Mouse (Mus musculus): ENCODE measurements around the gene Pi16. TPM values are rescaled to one million over a fixed set of nuclear protein-coding genes. Genes with fewer than 3 reads are reported as not detected.
"Not testable (repeated sequence)": the region's sequence is repeated elsewhere in the genome, so short reads cannot be mapped to it uniquely, and the experiment has no call there.

Gene Pi16
- polyA plus RNA-seq, 1 experiment from 2014 or later = 1.3 TPM

- H3K4me3 ChIP-seq; H3K9me3 ChIP-seq; H3K27ac ChIP-seq; H3K9ac ChIP-seq; H3K27me3 ChIP-seq; H3K36me3 ChIP-seq; H3K4me2 ChIP-seq; ATAC-seq (ENCODE audit: low FRiP score): not testable (repeated sequence)
- WGBS = 65% methylated on average over 5 of the region's 5 CpGs
- peaks cover 24% of the 10 kb centered on the region for H3K4me1 ChIP-seq (replicated peaks)
These were observed 33.6 kb downstream of the Pi16 start for GRCm38 (mm10) chr17:29351056-29351455.

- Histone ChIP-seq H3K9ac (peak overlapping the region; percentile 75), H3K27ac (peak overlapping the region; percentile 99), H3K9me3 (no peaks in the 10 kb centered on the region), H3K27me3 (no peaks in the 10 kb centered on the region), H3K4me3 (no peak overlapping the region), H3K36me3 (no peaks in the 10 kb centered on the region), H3K4me1 (replicated peaks) (peaks cover 27% of the 10 kb centered on the region), H3K4me2 (peak overlapping the region; percentile 60)
- ATAC-seq (ENCODE audit: low FRiP score) = peak; percentile 51
- 17% methylated on average over 5 of the region's 5 CpGs for WGBS
These were observed 38.0 kb downstream of the Pi16 start for GRCm38 (mm10) chr17:29355461-29355840.

DNA sequence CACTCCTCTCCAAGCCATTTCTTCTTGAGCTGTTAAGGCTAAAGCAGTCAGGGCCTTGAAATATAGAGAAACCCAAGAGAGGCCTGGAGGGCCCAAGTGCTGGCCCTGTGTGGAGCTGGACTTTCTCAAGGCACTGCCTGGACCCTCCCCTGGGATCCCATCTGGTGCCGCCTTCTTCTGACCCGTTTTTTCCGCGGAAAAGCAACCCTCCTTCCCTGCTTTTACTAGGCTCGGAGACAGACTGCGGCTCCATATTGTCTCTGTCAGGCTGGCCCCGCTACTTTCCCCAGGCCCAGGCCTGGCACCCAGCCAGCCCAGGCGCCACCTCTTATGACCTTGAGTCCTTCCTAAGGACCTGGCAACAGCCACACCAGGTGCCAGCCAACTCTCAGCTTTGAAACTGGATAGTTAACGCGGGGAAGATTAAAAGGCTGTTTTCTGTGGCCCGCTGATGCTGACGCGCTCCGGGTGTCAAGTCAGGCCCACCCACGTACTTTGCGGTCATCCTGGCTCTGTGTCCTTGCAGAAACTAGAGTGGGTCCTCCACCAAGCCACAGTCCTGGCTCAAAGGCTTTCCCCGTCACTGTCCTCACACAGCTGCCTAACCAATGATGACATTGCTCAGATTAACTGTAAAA is 38.5 kb downstream of the Pi16 start:
- Histone ChIP-seq H3K27ac (peak overlapping the region; percentile 99), H3K27me3 (no peaks in the 10 kb centered on the region), H3K36me3 (no peaks in the 10 kb centered on the region), H3K4me2 (peak overlapping the region; percentile 60), H3K9ac (peak overlapping the region; percentile 75), H3K4me3 (peak overlapping the region; percentile 36), H3K9me3 (no peaks in the 10 kb centered on the region), H3K4me1 (replicated peaks) (peaks cover 27% of the 10 kb centered on the region)
- peak; percentile 63 for ATAC-seq (ENCODE audit: low FRiP score)
- WGBS = 8% methylated on average over 17 of the region's 17 CpGs

DNA sequence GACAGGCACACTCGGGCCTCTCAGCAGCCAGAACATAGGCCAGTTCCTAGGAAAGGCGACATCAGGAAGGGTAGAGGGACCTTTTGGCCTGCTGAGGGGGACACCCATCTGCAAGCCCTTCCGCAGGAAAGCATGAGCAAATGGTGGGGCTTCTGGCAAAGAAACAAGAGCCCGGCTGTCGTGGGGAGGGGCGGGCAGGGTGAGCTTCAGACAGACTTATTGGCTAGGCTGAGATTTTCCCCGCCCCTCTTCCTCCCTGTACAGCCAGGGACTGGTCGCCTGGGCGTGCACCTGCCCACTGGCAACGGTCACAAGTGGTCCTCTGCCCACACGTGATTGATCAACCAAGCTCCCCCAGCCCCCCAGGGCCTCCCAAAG is 39.0 kb downstream of the Pi16 start:
- ATAC-seq (ENCODE audit: low FRiP score) = peak; percentile 96
- H3K36me3 ChIP-seq = no peaks in the 10 kb centered on the region
- H3K27ac ChIP-seq = peak overlapping the region; percentile 99
- H3K9ac ChIP-seq = peak overlapping the region; percentile 75
- peaks cover 27% of the 10 kb centered on the region for H3K4me1 ChIP-seq (replicated peaks)
- peak overlapping the region; percentile 60 for H3K4me2 ChIP-seq
- H3K9me3 ChIP-seq = no peaks in the 10 kb centered on the region
- H3K4me3 ChIP-seq = peak overlapping the region; percentile 36
- H3K27me3 ChIP-seq = no peaks in the 10 kb centered on the region
- 5% methylated on average over 11 of the region's 11 CpGs for WGBS

- H3K36me3 ChIP-seq = no peaks in the 10 kb centered on the region
- peaks cover 27% of the 10 kb centered on the region for H3K4me1 ChIP-seq (replicated peaks)
- H3K9me3 ChIP-seq = no peaks in the 10 kb centered on the region
- H3K4me3 ChIP-seq = peak overlapping the region; percentile 36
- H3K27me3 ChIP-seq = no peaks in the 10 kb centered on the region
- H3K9ac ChIP-seq = peak overlapping the region; percentile 75
- H3K4me2 ChIP-seq = peak overlapping the region; percentile 60
- 3% methylated on average over 9 of the region's 9 CpGs for WGBS
- H3K27ac ChIP-seq = peak overlapping the region; percentile 99
- peak; percentile 67 for ATAC-seq (ENCODE audit: low FRiP score)
These were observed 39.4 kb downstream of the Pi16 start for GRCm38 (mm10) chr17:29356882-29357281.

DNA sequence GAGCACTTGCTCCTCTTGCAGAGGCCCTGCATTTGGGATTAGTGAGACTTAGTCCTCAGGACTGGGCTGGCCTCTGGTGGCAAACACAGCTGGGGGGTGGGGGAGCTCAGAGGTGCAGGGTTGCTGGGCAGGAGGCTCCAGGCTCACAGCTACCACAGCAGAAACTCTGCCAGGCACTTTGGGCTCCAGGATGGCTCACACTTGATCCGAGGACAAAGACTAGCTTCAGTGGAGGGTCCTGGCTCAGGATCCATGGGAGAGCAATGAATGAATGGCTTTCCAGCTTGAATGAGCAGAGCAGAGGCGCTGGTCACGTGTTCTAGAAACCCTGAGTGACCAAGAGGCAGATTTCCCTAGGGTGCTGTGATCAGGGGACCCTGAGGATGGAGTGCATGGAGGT is 41.4 kb downstream of the Pi16 start:
- Histone ChIP-seq H3K9ac (no peak overlapping the region), H3K36me3 (no peaks in the 10 kb centered on the region), H3K27me3 (no peaks in the 10 kb centered on the region), H3K27ac (no peak overlapping the region), H3K4me3 (no peak overlapping the region), H3K4me1 (replicated peaks) (peaks cover 27% of the 10 kb centered on the region), H3K9me3 (no peaks in the 10 kb centered on the region), H3K4me2 (no peak overlapping the region)
- no peak for ATAC-seq (ENCODE audit: low FRiP score)
- WGBS = 65% methylated on average over 3 of the region's 3 CpGs

- H3K4me3 ChIP-seq = no peak within 1 kb of the TSS
- no peaks in the 10 kb centered on the region for H3K9me3 ChIP-seq
- no peak within 1 kb of the TSS; the same call in 1 of the 2 replicates for H3K9ac ChIP-seq
- no peak within 1 kb of the TSS for H3K27ac ChIP-seq
- no peaks in the 10 kb centered on the region for H3K27me3 ChIP-seq
- 23% methylated on average over 5 of the region's 5 CpGs for WGBS
- ATAC-seq (ENCODE audit: low FRiP score) = no peak
- no peak within 1 kb of the TSS for H3K4me2 ChIP-seq
- H3K4me1 ChIP-seq (replicated peaks) = peaks cover 18% of the 10 kb centered on the region
- no peaks in the 10 kb centered on the region for H3K36me3 ChIP-seq
These were observed 43.3 kb downstream of the Pi16 start, which contains the start of gene Fgd2 for GRCm38 (mm10) chr17:29360761-29361221. Fgd2 (plus strand) TSS chr17:29360914.

DNA sequence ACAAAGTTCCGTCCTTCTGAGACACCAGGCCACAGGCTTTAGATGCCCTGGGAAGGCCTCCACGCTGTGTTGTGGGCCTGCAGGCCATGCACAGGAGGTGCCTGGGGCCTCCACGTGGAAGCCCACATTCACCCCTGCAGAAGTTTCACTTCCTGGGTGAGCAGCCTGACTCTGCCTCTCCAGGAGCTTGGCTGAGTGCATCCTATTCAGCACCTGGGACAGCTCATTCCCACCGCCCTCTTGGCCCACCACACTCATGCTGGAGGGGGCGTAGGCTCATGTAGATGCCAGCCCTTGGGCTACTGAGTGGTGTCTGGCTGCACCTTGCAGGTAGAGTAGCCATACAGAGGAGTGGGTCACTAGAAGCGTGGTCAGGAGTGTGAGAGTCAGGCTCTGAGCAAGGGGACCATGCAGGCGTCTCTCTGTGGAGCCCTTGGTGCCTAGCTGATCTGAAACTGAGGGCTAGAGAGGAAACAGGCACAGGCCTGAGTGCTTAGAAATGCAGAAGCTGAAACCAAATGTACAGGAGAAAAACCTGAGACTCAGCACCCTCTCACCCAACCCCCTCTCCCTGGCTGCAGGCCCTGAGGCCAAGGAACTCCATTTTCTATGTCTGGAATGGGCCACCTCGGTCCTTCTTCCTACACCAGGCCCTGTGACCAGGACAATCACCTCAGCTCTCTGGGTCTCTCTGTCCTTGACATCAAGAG is 44.7 kb downstream of the Pi16 start:
- Histone ChIP-seq H3K4me3 (no peak overlapping the region), H3K4me2 (no peak overlapping the region), H3K4me1 (replicated peaks) (peaks cover 5% of the 10 kb centered on the region), H3K27me3 (no peaks in the 10 kb centered on the region), H3K27ac (no peak overlapping the region), H3K36me3 (no peaks in the 10 kb centered on the region), H3K9me3 (no peaks in the 10 kb centered on the region), H3K9ac (0 out of 2 replicates have a peak overlapping the region, but pooled peaks have one; percentile 3)
- 64% methylated on average over 8 of the region's 8 CpGs for WGBS
- ATAC-seq (ENCODE audit: low FRiP score) = no peak

- no peak overlapping the region for H3K4me2 ChIP-seq
- H3K4me3 ChIP-seq = no peak overlapping the region
- no peaks in the 10 kb centered on the region for H3K4me1 ChIP-seq (replicated peaks)
- no peaks in the 10 kb centered on the region for H3K9me3 ChIP-seq
- H3K9ac ChIP-seq = no peak overlapping the region
- no peak for ATAC-seq (ENCODE audit: low FRiP score)
- peaks cover 4% of the 10 kb centered on the region; the same call in 1 of the 2 replicates for H3K27me3 ChIP-seq
- WGBS = 83% methylated on average over 8 of the region's 8 CpGs
- H3K27ac ChIP-seq = no peak overlapping the region
- no peaks in the 10 kb centered on the region for H3K36me3 ChIP-seq
These were observed 45.6 kb downstream of the Pi16 start for GRCm38 (mm10) chr17:29363109-29363508.

- no peak overlapping the region for H3K9ac ChIP-seq
- H3K27ac ChIP-seq = no peak overlapping the region
- WGBS = 91% methylated on average over 13 of the region's 13 CpGs
- no peaks in the 10 kb centered on the region for H3K36me3 ChIP-seq
- peaks cover 14% of the 10 kb centered on the region; the same call in 1 of the 2 replicates for H3K27me3 ChIP-seq
- ATAC-seq (ENCODE audit: low FRiP score) = no peak
- no peak overlapping the region for H3K4me2 ChIP-seq
- no peak overlapping the region for H3K4me3 ChIP-seq
- no peaks in the 10 kb centered on the region for H3K9me3 ChIP-seq
- H3K4me1 ChIP-seq (replicated peaks) = no peaks in the 10 kb centered on the region; the same call in 1 of the 2 replicates
These were observed 47.7 kb downstream of the Pi16 start for GRCm38 (mm10) chr17:29365105-29365621.

DNA sequence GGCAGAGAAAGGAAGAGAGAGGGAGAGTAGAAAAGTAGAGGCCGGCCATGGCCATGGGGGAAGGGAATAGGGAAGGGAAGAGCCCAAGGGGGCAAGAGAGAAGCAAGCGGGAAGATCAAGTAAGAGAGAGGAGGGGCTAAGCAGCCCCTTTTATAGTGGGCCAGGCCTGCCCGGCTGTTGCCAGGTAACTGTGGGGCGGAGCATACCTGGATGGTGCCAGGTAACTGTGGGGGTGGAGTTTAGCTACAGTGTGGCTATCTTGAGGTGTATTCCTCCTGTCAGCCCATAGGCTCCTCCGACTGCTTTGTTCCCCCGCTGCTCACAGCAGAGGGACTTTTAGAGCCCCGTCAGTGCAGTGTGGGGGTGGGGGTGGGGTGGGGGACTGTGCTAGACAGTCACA is 51.2 kb downstream of the Pi16 start:
- no peak overlapping the region for H3K4me3 ChIP-seq
- no peak overlapping the region for H3K4me2 ChIP-seq
- H3K9me3 ChIP-seq = no peaks in the 10 kb centered on the region
- H3K9ac ChIP-seq = no peak overlapping the region
- no peak overlapping the region for H3K27ac ChIP-seq
- ATAC-seq (ENCODE audit: low FRiP score) = no peak
- 26% methylated on average over 7 of the region's 7 CpGs for WGBS
- H3K36me3 ChIP-seq = no peaks in the 10 kb centered on the region
- H3K4me1 ChIP-seq (replicated peaks) = no peaks in the 10 kb centered on the region; the same call in 1 of the 2 replicates
- peaks cover 14% of the 10 kb centered on the region; the same call in 1 of the 2 replicates for H3K27me3 ChIP-seq

GRCm38 (mm10) chr17:29370984-29371723 is 53.7 kb downstream of the Pi16 start:
- Histone ChIP-seq H3K9ac (no peak overlapping the region; the same call in 1 of the 2 replicates), H3K36me3 (no peaks in the 10 kb centered on the region)

More at GRCm38 (mm10) chr17:29370984-29371723, 53.7 kb downstream of the Pi16 start:
- Histone ChIP-seq H3K4me2 (0 out of 2 replicates have a peak overlapping the region, but pooled peaks have one; percentile 1), H3K4me1 (replicated peaks) (no peaks in the 10 kb centered on the region; the same call in 1 of the 2 replicates), H3K27ac (no peak overlapping the region), H3K27me3 (peaks cover 14% of the 10 kb centered on the region; the same call in 1 of the 2 replicates), H3K4me3 (no peak overlapping the region), H3K9me3 (no peaks in the 10 kb centered on the region)
- 8% methylated on average over 5 of the region's 5 CpGs for WGBS
- ATAC-seq (ENCODE audit: low FRiP score) = peak; percentile 70

Measured in hindbrain, embryonic 13.5 days (tissue).